Mouse (Mus musculus): ENCODE results near the gene Sugct. TPM values are rescaled to one million over a fixed set of nuclear protein-coding genes. Genes with fewer than 3 reads are reported as not detected.

Gene Sugct
- total and polyA plus RNA-seq, 3 experiments, result 1.0 to 3.0 TPM; not detected in 1

- DNase-seq (ENCODE audit: low read depth, low spot score), result no peak
- Histone ChIP-seq H3K27ac (ENCODE audit: control insufficient read depth, low read depth, low read length) (no peak overlapping the region), H3K4me3 (ENCODE audit: control insufficient read depth in 1 of 2, insufficient read depth in 1 of 2, low read depth in 2 of 2, low read length in 2 of 2) (no peak overlapping the region), H3K27me3 (ENCODE audit: control insufficient read depth in 1 of 2, insufficient read depth in 2 of 2, low read length in 2 of 2) (peaks cover 0 to 1% of the 10 kb centered on the region in 2 experiments; a peak in 1 of 4 replicates), H3K4me1 (ENCODE audit: control insufficient read depth in 1 of 2, insufficient read depth in 2 of 2, low read length in 2 of 2) (no peaks in the 10 kb centered on the region), H3K9me3 (replicated peaks; ENCODE audit: insufficient read depth, low read length) (no peaks in the 10 kb centered on the region), H3K9ac (ENCODE audit: control insufficient read depth, low read depth, low read length, poor library complexity, severe bottlenecking) (no peak overlapping the region), H3K79me2 (ENCODE audit: control insufficient read depth, insufficient read depth, low read length, poor library complexity) (no peaks in the 10 kb centered on the region), H3K36me3 (ENCODE audit: control insufficient read depth in 1 of 2, insufficient read depth in 2 of 2, low read length in 2 of 2) (no peaks in the 10 kb centered on the region)
- no peak for TF ChIP-seq RAD21 (IDR thresholded peaks at IDR 0.05; ENCODE audit: low read depth, low read length)
These were observed 608.8 kb downstream of the Sugct start for GRCm38 (mm10) chr13:17086547-17086946.

- Histone ChIP-seq H3K79me2 (ENCODE audit: control insufficient read depth, insufficient read depth, low read length, poor library complexity) (no peaks in the 10 kb centered on the region), H3K9ac (ENCODE audit: control insufficient read depth, low read depth, low read length, poor library complexity, severe bottlenecking) (no peak overlapping the region), H3K9me3 (replicated peaks; ENCODE audit: insufficient read depth, low read length) (no peaks in the 10 kb centered on the region), H3K27ac (ENCODE audit: control insufficient read depth, low read depth, low read length) (no peak overlapping the region), H3K27me3 (ENCODE audit: control insufficient read depth in 1 of 2, insufficient read depth in 2 of 2, low read length in 2 of 2) (peaks cover 0 to 1% of the 10 kb centered on the region in 2 experiments; a peak in 1 of 4 replicates), H3K4me3 (ENCODE audit: control insufficient read depth in 1 of 2, insufficient read depth in 1 of 2, low read depth in 2 of 2, low read length in 2 of 2) (no peak overlapping the region), H3K36me3 (ENCODE audit: control insufficient read depth in 1 of 2, insufficient read depth in 2 of 2, low read length in 2 of 2) (no peaks in the 10 kb centered on the region), H3K4me1 (ENCODE audit: control insufficient read depth in 1 of 2, insufficient read depth in 2 of 2, low read length in 2 of 2) (no peaks in the 10 kb centered on the region)
- no peak for DNase-seq (ENCODE audit: low read depth, low spot score)
- TF ChIP-seq ZMIZ1 (IDR thresholded peaks at IDR 0.05; ENCODE audit: low read depth, low read length) (no peak), MAZ (IDR thresholded peaks at IDR 0.05; ENCODE audit: low read depth, low read length) (no peak), JUND (IDR thresholded peaks at IDR 0.05; ENCODE audit: low read depth, low read length) (no peak), ZKSCAN1 (IDR thresholded peaks at IDR 0.05; ENCODE audit: low read depth, low read length) (no peak), USF2 (IDR thresholded peaks at IDR 0.05; ENCODE audit: borderline replicate concordance in 1 of 2, insufficient read depth in 1 of 2, low read depth in 1 of 2, low read length in 2 of 2) (no peak), RCOR1 (IDR thresholded peaks at IDR 0.05; ENCODE audit: low read depth, low read length) (no peak), USF1 (IDR thresholded peaks at IDR 0.05; ENCODE audit: low read depth, low read length) (no peak), MYB (IDR thresholded peaks at IDR 0.05; ENCODE audit: low read depth, low read length) (no peak), ETS1 (IDR thresholded peaks at IDR 0.05; ENCODE audit: low read depth, low read length) (no peak), KAT2A (conservative IDR thresholded peaks at IDR 0.05; ENCODE audit: low read depth, low read length) (no peak), UBTF (IDR thresholded peaks at IDR 0.05; ENCODE audit: borderline replicate concordance, insufficient read depth, low read depth, low read length) (no peak), CTCF (IDR thresholded peaks at IDR 0.05 in 2 of 3, conservative IDR thresholded peaks at IDR 0.05 in 1 of 3; ENCODE audit: control insufficient read depth in 1 of 3, insufficient read depth in 1 of 3, low read depth in 2 of 3, low read length in 3 of 3, poor library complexity in 1 of 3, severe bottlenecking in 1 of 3) (no peak), NELFE (IDR thresholded peaks at IDR 0.05; ENCODE audit: low read depth, low read length) (no peak)
These were observed 609.2 kb downstream of the Sugct start for GRCm38 (mm10) chr13:17086146-17086545.
